In genomic region chr4:108696934-108697333, GRCm38 (mm10) we compare ENCODE assay signal across 9 mouse cellular contexts. TPM values are rescaled to one million over a fixed set of nuclear protein-coding genes. Genes with fewer than 3 reads are reported as not detected.
DNase-seq lines count a peak whose midpoint lies in the region; ATAC-seq and TF ChIP-seq lines count a peak whose summit lies in the region.
"Had no signal": no experiment of that assay in that cellular context is flagged by ENCODE, and none has a peak within 500 bp of the region (broad histone marks: within the 10 kb centered on the region; RNA-seq: fewer than 3 reads in every experiment).

No protein-coding gene starts in this region.

- no peaks in the 10 kb centered on the region for H3K79me2 ChIP-seq in liver, adult 2 months (ENCODE audit: control insufficient read depth, insufficient read depth, low read length)

- no peak for TF ChIP-seq POLR2A in liver, adult 2 months (IDR thresholded peaks at IDR 0.05; ENCODE audit: extremely low read depth, insufficient read depth, low read length)

- H3K9ac ChIP-seq in liver, adult 2 months (ENCODE audit: low read depth, low read length) = no peak overlapping the region
- no peak overlapping the region for H3K9ac ChIP-seq in liver, embryonic 11.5 days (ENCODE audit: low read depth, low read length)
- H3K9ac ChIP-seq: heart, embryonic 15.5 days had no signal

- no peak overlapping the region for H3K4me2 ChIP-seq in liver, embryonic 11.5 days
- H3K4me2 ChIP-seq: heart, embryonic 15.5 days had no signal

- no peaks in the 10 kb centered on the region for H3K27me3 ChIP-seq in liver, adult 2 months (ENCODE audit: control insufficient read depth, insufficient read depth, low read length)
- H3K27me3 ChIP-seq in liver, embryonic 11.5 days (replicated peaks; ENCODE audit: control insufficient read depth, insufficient read depth, low read length) = no peaks in the 10 kb centered on the region
- H3K27me3 ChIP-seq: heart, embryonic 15.5 days had no signal

- peak; percentile 18; the same call in 1 of the 2 replicates for TF ChIP-seq CTCF in liver, adult 2 months (IDR thresholded peaks at IDR 0.05; ENCODE audit: low read depth, low read length)

- H3K27ac ChIP-seq in liver, adult 2 months (replicated peaks; ENCODE audit: insufficient read depth, low read depth, low read length) = no peak overlapping the region
- H3K27ac ChIP-seq in liver, embryonic 11.5 days (ENCODE audit: low read depth, low read length) = no peak overlapping the region
- H3K27ac ChIP-seq: heart, embryonic 15.5 days had no signal

- H3K36me3 ChIP-seq in liver, adult 2 months (ENCODE audit: control insufficient read depth, insufficient read depth, low read length) = no peaks in the 10 kb centered on the region
- no peaks in the 10 kb centered on the region for H3K36me3 ChIP-seq in liver, embryonic 11.5 days (ENCODE audit: control insufficient read depth, insufficient read depth, low read length)

- no peak overlapping the region for H3K4me3 ChIP-seq in liver, adult 2 months (ENCODE audit: insufficient read depth, low read depth, low read length)
- H3K4me3 ChIP-seq in liver, embryonic 11.5 days (ENCODE audit: low read depth, low read length) = no peak overlapping the region
- H3K4me3 ChIP-seq: heart, embryonic 15.5 days had no signal

- H3K4me1 ChIP-seq in liver, adult 2 months (ENCODE audit: control insufficient read depth, insufficient read depth, low read length) = peaks cover 2% of the 10 kb centered on the region; the same call in 1 of the 2 replicates
- H3K4me1 ChIP-seq in liver, embryonic 11.5 days (replicated peaks; ENCODE audit: control insufficient read depth, insufficient read depth, low read length) = no peaks in the 10 kb centered on the region
- H3K4me1 ChIP-seq: heart, embryonic 15.5 days had no signal

- no peaks in the 10 kb centered on the region for H3K9me3 ChIP-seq in liver, embryonic 11.5 days (ENCODE audit: control insufficient read depth, low read length)
- H3K9me3 ChIP-seq: heart, embryonic 15.5 days had no signal

- WGBS in liver, adult 2 months = 69% methylated on average over 3 of the region's 3 CpGs
- 56% methylated on average over 3 of the region's 3 CpGs for WGBS in liver, embryonic 11.5 days

- peak; percentile 6 for DNase-seq in cerebellum, adult 11-12 months
- no peak for DNase-seq in cerebellum, adult 8-10 months
- peak; percentile 47 for DNase-seq in liver, adult 2 months (ENCODE audit: extremely low read depth, low read depth, low spot score)
- no peak for DNase-seq in liver, embryonic 11.5 days (ENCODE audit: low spot score)
- peak; percentile 14 for DNase-seq in c-Kit-positive CD71-positive TER-119-negative erythroid progenitor cells, embryonic 14.5 days (ENCODE audit: low read depth)
- DNase-seq in kidney, adult 9 months = peak; percentile 51
- DNase-seq in retina, embryonic 14.5 days (ENCODE audit: low spot score) = peak; percentile 66
- DNase-seq in spleen, postnatal 36 days (ENCODE audit: low spot score in 2 of 2) = no peak

- no peak for ATAC-seq in liver, embryonic 11.5 days (replicated peaks; ENCODE audit: low FRiP score)

RNA-seq across cellular contexts. Expression of gene 3110021N24Rik, which starts 22.5 kb away (rescaled TPM):
- total RNA-seq in liver, adult 2 months (2014; rRNA removed) = 0.40 and 0.46 TPM in 2 replicates
- polyA plus RNA-seq in liver, adult 2 months (2012; rRNA removed) = not detected in 2 replicates
- 0.35 and 0.47 TPM in 2 replicates for polyA plus RNA-seq in liver, embryonic 11.5 days (2014; fragmentation: Nextera tagmentation; extraction: Ambion mirVana)

Comparison
In these comparisons a context has a peak if more than half of its experiments do, and no peak if none do; other contexts are left out.
1. DNase-seq: peak in cerebellum, adult 11-12 months (single experiment), liver, adult 2 months (single experiment), c-Kit-positive CD71-positive TER-119-negative erythroid progenitor cells, embryonic 14.5 days (single experiment), kidney, adult 9 months (single experiment) and retina, embryonic 14.5 days (single experiment); none in cerebellum, adult 8-10 months (single experiment), liver, embryonic 11.5 days (single experiment) and spleen, postnatal 36 days (0 of 2).